Mouse (Mus musculus) lung, adult 2 months (tissue): ENCODE measurements around the gene Slc2a12. TPM values are rescaled to one million over a fixed set of nuclear protein-coding genes. Genes with fewer than 3 reads are reported as not detected.

ENCODE experiments used
- DNase-seq: peaks from one replicate; pipeline ENCODE4 v3.0.0; 2022
- H3K4me1 ChIP-seq: fragments of 200-500 bp; 2 replicates; pipeline ENCODE4 v1.6.1; 2011; ENCODE audit warnings: low read length; ENCODE audit not compliant: control insufficient read depth, insufficient read depth
- H3K4me3 ChIP-seq: fragments of 200-500 bp; replicated peaks from 2 replicates; pipeline ENCODE3; 2011; ENCODE audit warnings: low read depth, mild to moderate bottlenecking, control low read depth, low read length; ENCODE audit errors: extremely low read depth
- CTCF ChIP-seq: fragments of 200-500 bp; IDR thresholded peaks from 2 replicates; pipeline ENCODE4 v1.5.1; 2011; ENCODE audit warnings: mild to moderate bottlenecking, low read length, control low read depth; ENCODE audit not compliant: insufficient read depth
- POLR2A ChIP-seq: fragments of 200-500 bp; IDR thresholded peaks from 2 replicates; pipeline ENCODE4 v1.6.1; 2011; ENCODE audit warnings: low read depth, mild to moderate bottlenecking, control low read depth, low read length, borderline replicate concordance; ENCODE audit errors: extremely low read depth
- WGBS: fragments of 180-500 bp; shearing (Covaris S2); methylation state at CpG from one replicate; pipeline ENCODE4 v1.1.7; 2018; 5-methylcytosine and 5-hydroxymethylcytosine counted together
- polyA plus RNA-seq: library from polyadenylated mRNA; depleted of rRNA; stranded (reverse); fragments of >200 nt; gene quantifications from 2 replicates; pipeline ENCODE4 v1.2.3, GENCODE M21; 2012

Slc2a12 gene
- polyA plus RNA-seq, 1 experiment: 5.5 TPM

GRCm38 (mm10) chr10:22714520-22714919 lies 69.7 kb downstream of the Slc2a12 start:
- TF ChIP-seq POLR2A (no peak), CTCF (peak; percentile 85)
- H3K4me1 ChIP-seq: peaks cover 2% of the 10 kb centered on the region; the same call in 1 of the 2 replicates
- no peak overlapping the region for H3K4me3 ChIP-seq
- peak; percentile 41 for DNase-seq
- WGBS: 47% methylated on average over 4 of the region's 4 CpGs

DNA sequence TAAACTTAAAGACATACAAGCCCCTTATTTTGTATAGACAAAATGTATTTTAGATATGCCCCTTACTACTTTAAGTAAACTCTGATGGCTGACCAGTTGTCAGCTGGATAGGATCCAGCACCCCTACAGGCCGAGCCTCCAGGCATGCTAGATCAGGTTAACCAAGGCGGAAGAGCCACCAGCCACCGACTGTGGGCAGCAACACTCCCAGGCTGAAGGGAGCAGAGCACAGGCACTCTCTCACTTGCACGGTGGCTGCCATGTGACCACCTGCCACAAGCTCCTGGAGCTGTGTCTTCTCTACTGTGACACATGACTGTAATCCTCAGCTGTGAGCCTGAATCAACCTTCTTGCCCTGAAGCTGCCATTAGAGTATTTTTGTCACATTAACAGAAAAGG lies 73.7 kb downstream of the Slc2a12 start:
- no peak for DNase-seq
- 24% methylated on average over 4 of the region's 4 CpGs for WGBS
- Histone ChIP-seq H3K4me3 (no peak overlapping the region), H3K4me1 (peaks cover 5% of the 10 kb centered on the region; the same call in 1 of the 2 replicates)
- TF ChIP-seq POLR2A (no peak), CTCF (no peak)

GRCm38 (mm10) chr10:22720781-22721529 lies 76.1 kb downstream of the Slc2a12 start:
- Histone ChIP-seq H3K4me3 (no peak overlapping the region), H3K4me1 (peaks cover 5% of the 10 kb centered on the region; the same call in 1 of the 2 replicates)
- no peak for DNase-seq
- 76% methylated on average over 5 of the region's 5 CpGs for WGBS
- TF ChIP-seq POLR2A: no peak
- no peak for TF ChIP-seq CTCF

DNA sequence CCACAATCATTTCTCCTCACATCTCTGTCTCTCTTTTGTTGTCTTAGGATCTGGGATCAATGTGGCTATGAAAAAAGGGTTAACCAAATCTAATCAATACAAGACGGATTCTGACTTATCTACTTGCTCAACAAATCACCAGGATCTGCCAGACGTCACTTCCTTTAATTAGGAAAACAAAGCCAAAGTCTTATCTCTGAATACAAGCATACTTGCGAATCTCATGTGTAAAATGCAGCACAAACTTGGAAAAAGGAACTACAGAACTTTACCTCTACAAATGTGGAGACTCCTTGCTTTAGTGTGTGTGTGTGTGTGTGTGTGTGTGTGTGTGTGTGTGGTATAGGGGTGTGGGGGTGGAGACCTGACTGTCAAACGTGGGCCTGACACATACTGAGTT lies 80.4 kb downstream of the Slc2a12 start:
- DNase-seq: no peak
- WGBS: 31% methylated on average over 4 of the region's 4 CpGs
- no peak overlapping the region for H3K4me3 ChIP-seq
- TF ChIP-seq CTCF (no peak), POLR2A (no peak)
- peaks cover 9% of the 10 kb centered on the region for H3K4me1 ChIP-seq

DNA sequence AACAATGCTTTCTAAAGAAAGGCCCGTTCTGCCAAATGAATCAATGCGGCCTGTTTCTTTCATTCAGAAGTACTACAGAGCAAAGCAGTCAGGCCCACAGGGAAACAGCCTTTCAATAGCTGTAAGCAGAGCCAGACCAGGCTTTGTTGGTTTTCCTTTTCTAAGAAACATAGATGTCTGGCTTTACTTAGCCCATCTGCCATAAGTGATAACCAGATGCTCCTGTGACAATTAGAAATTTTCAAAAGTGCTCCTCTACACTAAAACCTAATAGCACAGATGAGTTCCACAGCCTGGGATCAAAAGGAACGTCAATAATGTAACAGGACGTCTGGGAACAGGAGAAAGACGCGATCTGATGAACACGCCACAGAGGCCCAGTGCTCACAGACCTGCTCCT lies 81.5 kb downstream of the Slc2a12 start:
- H3K4me1 ChIP-seq: peaks cover 9% of the 10 kb centered on the region
- TF ChIP-seq POLR2A (no peak), CTCF (no peak)
- no peak for DNase-seq
- WGBS: 86% methylated on average over 7 of the region's 7 CpGs
- H3K4me3 ChIP-seq: no peak overlapping the region

DNA sequence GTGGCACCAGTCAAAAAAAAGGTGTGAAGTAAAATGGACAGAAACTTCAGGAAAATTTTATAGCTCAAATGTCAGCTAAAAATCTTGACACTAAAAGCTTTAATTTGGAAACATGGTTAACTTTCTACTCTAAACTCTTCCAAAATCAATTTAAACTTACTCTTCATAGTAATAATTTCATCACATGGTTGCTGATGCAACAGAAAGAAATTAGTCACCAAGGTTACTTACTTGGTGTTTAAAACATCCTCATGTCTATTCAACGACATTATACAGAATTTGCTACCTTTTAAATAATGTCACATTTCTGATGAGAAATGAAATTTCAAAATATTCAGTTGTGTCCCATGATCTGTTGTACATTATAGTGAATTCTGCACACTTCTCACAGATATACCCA lies 83.4 kb downstream of the Slc2a12 start:
- no peak for TF ChIP-seq POLR2A
- no peak for TF ChIP-seq CTCF
- WGBS: 63% methylated on average over 1 of the region's 1 CpGs
- Histone ChIP-seq H3K4me1 (peaks cover 11% of the 10 kb centered on the region), H3K4me3 (no peak overlapping the region)
- DNase-seq: no peak

DNA sequence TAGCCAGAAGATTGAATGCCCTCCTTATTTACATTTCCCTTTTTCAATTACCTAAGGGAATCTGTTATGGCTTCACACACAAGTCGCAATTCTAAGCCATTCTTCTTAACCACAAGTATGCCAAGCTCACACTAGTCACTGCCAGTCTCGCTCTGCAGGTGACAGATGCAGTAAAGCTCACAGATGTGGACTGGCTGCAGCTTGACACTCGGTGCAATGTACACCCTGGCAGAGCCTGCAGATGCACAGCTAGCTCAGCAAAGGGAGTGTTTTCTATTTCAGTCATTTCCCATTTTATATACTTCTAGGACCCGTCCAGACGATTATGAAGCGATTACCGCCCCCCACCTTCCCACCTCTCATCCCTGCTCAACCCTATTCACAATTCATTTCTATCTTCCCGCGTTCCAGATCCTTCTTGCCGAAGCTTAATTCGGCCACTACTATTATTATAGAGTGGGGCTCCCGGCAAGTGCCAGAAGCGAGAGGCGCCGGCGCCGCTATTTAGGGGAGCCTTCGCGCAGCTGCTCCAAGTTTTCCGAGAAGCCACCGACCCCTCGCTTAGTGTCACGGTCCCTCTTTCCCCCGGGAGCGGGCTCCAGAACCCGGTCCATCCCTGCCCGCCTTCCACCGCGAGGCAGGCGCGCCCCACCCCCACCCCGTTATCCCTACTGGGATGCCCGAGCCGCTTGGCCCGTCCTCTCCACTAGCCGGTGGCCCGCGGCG lies 85.6 kb downstream of the Slc2a12 start:
- Histone ChIP-seq H3K4me1 (peaks cover 11% of the 10 kb centered on the region), H3K4me3 (peak overlapping the region; percentile 97)
- DNase-seq: no peak
- no peak for TF ChIP-seq POLR2A
- TF ChIP-seq CTCF: no peak
- 1% methylated on average over 39 of the region's 39 CpGs for WGBS

DNA sequence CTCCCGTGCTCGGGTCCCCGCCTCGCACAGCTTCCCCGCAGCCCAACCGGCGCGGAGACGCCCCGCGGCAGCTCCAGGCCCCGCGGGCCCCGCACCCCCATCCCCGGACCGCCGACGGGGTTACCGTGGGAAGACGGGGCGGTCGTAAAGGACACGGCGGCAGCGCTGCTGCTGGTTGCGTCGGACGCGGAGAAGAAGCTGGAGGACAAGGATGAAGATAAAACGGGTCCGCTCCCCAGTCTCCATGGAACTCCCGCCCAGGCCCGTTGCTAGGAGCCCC lies 86.1 kb downstream of the Slc2a12 start:
- under 1% methylated on average over 33 of the region's 33 CpGs for WGBS
- Histone ChIP-seq H3K4me3 (peak overlapping the region; percentile 97), H3K4me1 (peaks cover 11% of the 10 kb centered on the region)
- TF ChIP-seq POLR2A (no peak), CTCF (no peak)
- no peak for DNase-seq

GRCm38 (mm10) chr10:22731272-22732093 lies 86.7 kb downstream of the Slc2a12 start, which contains the start of gene Tbpl1:
Gene Tbpl1, minus strand, starts transcription at chr10:22731938.
- TF ChIP-seq POLR2A (peak; percentile 82), CTCF (no peak)
- Histone ChIP-seq H3K4me1 (peaks cover 11% of the 10 kb centered on the region), H3K4me3 (peak within 1 kb of the TSS; percentile 97)
- under 1% methylated on average over 77 of the region's 77 CpGs for WGBS
- DNase-seq: peak; percentile 92

DNA sequence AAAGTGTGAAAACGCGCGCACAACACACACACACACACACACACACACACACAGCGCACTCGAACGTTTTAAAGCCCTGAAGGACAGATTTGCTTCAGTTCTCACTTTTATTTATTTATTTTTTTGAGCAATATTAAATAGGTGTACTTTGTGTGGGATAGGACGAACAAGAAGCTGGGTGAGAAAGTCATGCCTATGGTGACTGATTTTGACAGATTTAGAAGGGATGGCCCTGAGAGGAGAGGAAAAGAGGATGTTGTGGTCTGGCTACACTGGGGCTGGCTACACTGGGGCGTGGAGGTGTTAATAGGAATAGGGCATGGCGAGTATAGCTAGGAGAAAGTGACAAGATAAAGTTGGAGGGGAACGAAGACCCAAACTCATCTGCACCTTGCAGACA lies 87.4 kb downstream of the Slc2a12 start:
- no peak for TF ChIP-seq CTCF
- TF ChIP-seq POLR2A: no peak
- peak overlapping the region; percentile 97 for H3K4me3 ChIP-seq
- no peak for DNase-seq
- WGBS: 38% methylated on average over 10 of the region's 10 CpGs
- peaks cover 11% of the 10 kb centered on the region for H3K4me1 ChIP-seq

DNA sequence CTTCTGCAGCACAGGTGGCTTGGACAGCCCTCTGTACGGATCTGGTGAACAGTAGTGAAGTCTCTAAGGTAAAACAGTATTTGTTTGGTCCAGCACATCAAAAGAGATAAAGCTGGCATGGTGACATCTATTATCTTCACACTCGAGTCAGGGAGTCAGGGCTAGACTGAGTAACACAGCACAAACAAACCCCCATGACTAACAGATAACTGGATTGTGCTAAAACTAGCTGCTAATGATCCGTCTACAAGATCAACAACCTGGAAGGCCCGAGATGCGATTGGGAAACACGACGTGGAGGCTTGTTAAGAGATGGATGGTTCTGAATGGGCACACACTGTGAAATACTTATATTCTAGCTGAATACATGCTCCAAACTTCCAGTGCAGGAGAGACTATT lies 101.1 kb downstream of the Slc2a12 start:
- Histone ChIP-seq H3K4me3 (no peak overlapping the region), H3K4me1 (no peaks in the 10 kb centered on the region; the same call in 1 of the 2 replicates)
- 62% methylated on average over 7 of the region's 7 CpGs for WGBS
- TF ChIP-seq CTCF: no peak
- no peak for TF ChIP-seq POLR2A
- DNase-seq: no peak
